Mouse (Mus musculus) kidney, adult 9 months (tissue): ENCODE data around the gene Afap1.

Experiments used
- DNase-seq: peaks from one replicate; pipeline ENCODE4 v3.0.0; 2022

The Afap1 gene

DNA sequence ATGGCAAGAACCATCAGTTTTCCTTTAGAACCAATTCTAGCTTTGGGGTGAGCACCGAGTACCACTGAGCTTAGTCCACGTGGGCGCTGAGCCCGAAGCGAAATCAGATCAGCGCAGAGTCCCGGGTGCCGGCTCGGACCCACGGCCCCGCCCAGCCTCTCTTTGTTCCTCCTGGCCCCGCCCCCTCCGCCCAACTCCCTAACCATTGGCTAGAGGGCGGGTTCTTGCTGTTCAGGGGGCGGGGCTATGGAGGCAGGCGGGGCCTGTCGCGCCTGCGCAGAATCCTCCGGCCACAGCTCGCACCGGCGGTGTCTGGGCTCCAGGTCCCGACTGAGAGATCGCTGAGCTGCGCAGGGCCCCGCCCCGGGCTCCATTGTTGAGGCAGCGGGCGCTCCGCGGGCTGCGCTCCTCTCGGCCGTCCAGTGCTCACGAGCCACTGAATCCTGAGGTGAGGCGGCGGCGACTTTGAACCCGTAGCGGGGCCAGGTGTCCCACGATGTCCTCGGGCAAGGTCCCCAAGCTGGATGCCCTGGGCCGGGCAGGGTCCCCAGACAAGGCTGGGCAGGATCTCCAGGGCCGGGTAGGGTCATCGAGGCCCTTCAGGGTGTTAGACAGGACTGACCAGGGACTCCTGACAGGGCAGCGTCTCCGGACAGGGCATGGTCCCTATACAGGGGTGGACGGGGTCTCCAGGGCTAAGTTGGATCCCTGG lies at the start of gene Afap1:
TSS of gene Afap1 (plus strand) at position 227 of the 712 bp plus-strand sequence.
- peak; percentile 100 for DNase-seq

DNA sequence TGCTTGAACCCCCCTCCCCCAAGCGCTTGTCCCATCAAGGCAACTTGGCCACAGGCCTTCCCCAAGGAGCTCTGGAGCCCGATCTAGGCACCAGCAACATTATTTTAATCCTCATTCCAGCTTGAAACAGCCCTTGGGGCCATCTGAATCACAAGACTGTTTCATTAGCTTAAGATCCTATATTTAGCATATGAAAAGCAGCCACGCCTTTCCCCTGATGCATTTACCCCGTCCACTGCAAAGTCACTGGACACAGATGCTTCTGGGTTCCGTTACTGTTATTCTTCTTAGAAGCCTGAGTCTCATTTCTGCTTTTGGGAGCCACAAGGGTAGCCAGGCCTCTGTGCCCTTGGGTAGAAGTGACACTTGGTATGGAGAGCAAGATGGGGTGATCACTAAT lies 41.6 kb upstream of the Afap1 start:
- DNase-seq, result no peak

DNA sequence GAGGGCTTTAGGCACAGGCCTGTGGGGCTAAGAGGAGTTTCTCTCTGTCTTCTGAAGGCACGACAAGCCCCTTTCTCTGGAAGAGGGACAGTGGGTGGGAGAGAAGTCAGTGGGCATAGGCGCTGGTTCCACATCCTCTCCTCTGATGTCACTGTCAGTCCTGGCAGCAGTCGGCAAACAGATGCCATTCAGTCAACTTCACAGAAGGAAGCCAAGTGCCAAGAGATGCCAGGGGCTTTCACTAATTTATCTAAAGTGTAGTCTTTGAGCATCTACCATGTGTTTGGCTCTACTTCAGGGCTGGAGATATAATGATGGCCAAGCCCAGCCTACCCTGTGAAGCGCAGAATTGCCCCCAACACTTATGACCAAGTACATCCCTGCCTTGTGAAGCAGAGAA lies 39.7 kb upstream of the Afap1 start:
- DNase-seq, result no peak

DNA sequence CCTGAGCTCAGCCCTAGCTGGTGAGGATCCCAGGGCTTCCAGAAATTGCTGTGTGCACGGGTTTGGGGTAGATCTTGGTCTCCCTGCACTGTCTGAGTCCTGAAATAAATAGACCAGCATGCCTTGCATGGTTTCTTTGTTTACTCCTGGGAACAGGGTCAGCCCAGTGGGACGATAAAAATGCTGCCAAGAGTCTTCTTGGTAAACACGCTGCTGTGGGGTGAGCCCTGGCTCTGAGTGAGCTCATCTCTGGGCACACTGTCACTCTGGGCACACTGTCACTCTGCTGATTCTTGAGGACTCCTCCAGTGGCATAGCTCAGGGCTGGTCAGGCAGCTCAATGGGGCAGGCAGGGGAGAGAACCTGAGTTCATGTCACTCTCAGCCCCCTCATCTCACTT lies 36.9 kb upstream of the Afap1 start:
- no peak for DNase-seq

DNA sequence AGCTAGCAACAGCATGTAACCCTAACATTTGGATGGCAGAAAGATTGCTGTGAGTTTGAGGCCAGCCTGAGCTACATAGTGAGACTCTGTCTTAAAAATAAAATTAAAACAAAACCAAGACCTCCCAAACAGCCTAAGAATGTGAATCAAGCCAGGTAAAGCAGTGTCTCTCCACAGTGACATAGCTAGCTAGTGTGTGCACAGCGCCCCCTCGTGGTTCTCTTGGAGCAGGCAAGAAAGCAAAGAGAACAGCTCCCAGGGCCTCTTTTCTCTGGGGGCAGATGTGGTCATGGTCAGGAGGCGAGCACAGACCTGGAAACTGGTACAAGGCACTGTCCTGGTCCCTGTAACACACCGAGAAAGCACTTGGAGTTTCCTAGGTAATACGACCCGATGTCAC lies 35.0 kb upstream of the Afap1 start:
- DNase-seq, result peak; percentile 46

DNA sequence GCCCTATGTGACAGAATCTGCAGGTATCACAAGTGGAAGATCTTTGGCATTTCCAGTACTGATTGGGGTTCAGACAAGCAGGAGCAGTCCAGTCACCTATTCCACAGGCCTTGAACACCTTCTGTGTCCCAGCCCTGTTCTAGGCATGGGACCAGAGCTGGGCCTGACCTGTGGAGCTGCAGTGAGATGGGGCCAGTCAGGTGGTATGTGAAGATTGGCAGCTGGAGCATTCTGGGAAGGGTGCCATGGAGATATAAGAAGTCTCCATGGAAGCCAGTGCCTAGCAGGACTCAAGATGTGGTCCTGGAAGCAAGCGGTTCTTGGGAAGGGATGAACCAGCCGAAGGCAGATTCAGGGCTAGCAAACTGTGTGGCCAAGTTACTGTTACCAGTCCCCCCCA lies 31.7 kb upstream of the Afap1 start:
- no peak for DNase-seq

DNA sequence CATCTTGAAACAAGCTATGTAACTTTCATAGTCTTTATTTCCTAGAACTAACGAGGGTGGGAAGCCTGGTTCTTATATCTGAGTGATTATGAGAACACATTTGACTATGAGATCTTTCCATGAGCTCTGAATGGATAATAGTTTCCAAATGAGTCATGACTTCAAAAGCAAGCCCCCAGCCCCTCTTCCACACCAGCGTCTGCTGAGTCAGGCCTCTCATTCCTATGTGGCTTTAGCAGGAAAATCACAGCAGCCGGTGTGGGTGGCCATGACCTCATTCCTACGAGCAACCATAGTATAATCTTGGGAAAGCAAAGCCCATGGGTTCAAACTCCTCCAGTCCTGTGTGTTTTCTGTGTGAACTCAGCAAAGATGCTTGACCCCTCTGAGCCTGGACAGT lies 23.1 kb upstream of the Afap1 start:
- no peak for DNase-seq

DNA sequence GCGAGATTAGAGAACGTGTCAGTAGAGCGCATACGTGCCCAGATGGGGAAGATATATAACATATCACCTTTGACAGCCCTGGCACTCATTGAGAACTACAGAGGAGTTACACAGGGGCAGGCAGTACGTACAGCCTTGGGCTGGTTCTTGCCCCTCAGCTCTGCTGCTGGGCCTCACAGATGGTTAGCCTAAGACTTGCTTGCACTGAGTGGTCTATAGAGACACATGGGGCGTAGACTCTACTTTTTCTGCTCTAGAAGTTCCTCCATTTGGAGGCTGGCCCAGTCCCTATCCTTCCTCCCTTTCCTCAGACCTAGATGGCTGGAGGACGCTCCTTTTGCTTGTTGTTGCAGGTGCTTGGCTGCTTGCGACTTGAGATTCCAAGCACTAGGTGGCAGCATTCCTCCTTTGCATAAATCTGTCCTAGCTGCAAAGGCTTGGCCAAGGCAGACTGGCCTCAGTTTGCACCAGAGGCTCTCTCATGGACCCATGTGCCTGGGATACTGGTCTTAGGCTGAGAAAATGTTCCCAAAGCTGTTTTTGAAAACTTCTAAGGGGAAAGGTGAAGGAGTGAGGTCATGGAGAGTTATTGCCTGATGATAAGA lies 22.6 kb upstream of the Afap1 start:
- DNase-seq, result peak; percentile 84

DNA sequence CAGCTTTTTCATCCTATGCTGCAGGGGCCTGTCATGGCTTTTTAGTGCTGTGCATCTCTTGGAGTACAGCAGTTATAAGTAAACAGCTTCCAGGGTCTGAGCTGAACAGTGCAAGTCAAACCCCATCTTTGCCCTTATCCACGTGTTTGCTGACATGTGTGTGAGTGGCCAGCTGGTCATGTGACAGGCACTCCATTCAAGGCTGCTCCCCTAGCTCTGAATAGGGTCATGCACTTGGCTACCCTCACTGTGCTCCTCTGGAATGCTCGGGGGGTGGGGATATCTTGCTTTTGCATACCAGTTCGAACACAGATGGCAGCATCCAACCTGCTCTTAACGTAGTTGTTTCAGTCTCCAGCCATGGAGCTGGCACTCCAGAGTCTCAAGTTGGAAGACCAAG lies 19.7 kb upstream of the Afap1 start:
- no peak for DNase-seq

DNA sequence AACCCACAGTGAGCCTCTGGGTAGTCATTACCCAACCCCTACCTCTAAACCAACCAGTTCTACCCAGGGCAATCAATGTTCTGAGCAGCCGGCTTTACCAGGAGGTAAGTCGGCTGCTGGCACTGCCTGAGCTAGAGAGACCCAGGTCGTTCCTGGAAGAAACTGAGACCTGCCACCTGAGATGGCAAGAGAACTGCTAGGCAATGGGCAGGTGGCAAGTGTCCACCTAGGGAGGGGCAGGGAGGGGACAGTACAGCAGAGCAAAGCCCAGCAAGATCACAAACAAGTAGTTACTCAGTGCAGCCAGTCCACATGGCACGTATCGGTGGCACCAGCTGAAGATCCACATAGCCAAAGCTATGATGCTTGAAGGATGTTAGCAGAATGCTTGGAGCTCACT lies 16.9 kb upstream of the Afap1 start:
- DNase-seq, result no peak

DNA sequence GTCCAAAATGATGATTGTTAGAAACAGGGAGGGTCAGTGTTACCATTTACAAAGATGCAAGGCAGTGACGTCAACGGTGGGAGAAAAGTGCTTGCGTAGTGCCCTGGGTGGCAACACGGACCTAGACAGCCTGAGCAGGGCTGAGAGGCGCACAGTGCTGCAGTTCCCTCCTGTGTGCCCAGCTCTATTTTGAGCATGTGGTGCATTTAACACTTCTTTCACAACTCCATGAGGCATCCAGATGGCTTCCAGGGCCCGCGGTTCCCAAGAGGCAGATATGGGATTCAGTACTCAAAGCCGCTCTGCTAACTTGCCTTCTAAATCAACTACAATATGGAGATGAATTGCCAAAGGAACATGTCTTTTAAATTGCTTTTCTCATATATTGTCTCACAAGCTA lies 13.9 kb upstream of the Afap1 start:
- no peak for DNase-seq

DNA sequence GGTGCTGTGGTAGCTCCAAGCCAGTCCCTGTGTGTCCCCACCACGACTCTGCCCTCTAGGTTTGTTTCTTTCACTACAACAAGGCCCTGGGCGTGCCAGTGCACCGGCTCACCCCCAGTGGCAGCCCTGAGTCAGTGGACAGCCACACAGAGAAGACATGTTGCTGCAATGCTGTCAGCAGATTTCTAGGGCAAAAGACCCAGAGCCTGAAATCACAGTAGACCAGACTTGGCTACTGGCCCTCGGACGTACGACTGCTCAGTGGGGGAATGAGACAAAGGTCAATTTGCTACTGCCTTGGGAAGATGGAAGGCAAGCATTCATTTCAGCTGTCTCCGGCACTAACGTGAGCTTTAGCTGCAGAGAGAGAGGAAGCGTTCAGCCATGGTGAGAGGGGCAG lies 10.7 kb upstream of the Afap1 start:
- DNase-seq, result peak; percentile 85

DNA sequence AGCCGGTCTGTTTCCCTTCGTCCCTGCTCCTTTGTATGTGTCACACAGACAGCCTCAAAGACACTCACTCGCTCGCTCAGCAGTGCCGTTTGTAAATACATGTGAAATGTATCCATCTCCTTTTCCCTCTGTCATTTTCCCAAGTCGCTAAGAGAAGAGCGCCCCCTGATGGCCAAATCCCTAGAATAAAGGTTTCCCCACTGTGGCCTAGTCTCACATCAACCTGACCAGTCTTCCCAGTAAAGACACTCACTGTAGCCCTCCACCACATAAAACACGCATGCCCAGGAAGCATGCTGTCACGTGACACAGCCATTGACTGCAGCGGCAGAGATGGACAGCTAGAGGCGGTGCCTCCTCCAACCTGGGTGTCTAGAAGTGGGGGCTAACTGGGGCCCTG lies 8.9 kb upstream of the Afap1 start:
- no peak for DNase-seq

DNA sequence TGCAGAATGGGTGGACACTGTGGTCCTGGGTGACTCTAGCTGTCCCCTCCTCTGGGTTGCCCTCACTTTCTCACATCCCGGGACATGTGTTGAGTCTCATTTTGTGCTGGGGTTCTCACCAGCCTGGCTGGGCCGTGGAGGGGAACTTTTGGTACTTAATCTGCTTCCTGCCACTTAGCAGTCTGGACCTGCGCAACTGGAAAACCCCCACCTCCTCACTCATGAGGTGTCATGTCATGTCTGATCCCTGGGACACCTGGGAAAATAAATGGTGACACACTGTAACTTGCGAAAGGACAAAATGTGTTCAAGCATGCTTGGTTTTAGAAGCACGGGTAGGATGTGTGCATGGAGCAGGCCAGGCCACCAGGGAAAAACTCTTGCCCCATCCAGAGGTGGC lies 8.4 kb upstream of the Afap1 start:
- no peak for DNase-seq

DNA sequence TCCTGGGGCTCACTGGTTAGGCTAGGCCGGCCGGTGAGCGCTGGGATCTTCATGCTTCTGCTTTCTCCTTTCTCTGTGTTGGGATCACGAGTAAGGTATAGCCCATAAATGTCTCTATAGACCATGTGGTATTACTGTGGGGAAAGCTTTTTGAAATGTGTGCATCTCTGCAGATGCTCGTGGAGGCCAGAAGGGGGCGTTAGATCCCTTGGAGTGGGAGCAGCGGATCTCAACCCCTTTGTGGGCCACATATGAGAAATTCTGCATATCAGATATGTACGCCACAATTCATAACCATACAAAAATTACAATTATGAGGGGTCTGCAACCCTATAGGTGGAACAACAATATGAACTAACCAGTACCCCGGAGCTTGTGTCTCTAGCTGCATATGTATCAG lies 4.2 kb upstream of the Afap1 start:
- DNase-seq, result no peak

DNA sequence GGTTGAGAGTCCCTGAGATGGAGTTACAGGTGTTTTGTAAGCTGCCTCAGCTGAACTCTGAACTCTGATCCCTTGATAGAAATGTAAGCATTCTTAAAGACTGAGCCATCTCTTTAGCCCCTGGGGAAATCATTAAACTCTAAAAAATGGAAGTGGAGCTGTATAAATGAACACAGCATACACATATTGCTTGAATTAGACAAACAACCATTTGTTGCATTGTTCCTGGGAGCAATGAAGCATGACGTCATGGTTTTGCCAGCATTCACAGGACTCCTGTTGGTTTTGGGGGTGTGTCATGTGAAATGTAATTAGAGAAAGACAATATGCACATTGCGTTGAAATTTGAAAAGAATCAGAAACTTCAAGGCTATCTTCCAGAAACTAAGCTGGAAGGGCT lies 3.5 kb upstream of the Afap1 start:
- DNase-seq, result no peak

DNA sequence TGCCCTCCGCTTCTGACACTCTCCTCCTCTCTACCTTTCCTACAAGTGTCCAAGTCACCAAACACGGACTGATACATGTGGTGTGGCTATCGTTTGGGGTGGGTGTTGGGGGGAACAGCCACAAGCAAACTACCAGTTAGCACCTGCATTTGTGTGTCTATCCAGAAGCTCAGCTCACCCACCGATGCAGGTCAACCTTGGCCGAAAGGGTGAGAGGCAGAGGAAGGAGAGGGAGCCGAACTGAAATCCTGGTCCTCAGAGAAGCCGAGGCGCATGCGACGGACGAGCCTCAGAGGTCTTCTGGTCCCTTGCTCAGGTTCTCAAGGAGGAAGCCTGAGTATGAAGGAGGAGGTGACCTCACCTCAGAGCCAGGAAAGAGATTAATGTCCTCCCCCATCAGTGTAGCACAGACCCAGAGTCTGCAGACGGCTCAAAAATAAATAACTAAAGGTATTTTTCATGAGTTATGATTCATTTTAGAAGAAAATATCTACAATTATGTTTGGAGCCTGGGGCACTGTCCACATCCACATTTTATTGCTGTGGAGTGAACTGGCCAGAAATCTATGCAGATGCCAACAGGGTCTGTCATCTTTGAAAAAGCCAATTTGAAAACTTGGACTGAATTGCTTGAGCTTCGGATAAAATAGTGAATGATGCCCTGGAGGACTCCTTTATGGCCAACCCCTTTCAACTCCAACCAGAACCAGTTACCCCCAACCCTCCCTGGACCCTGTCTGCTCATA lies 2.0 kb upstream of the Afap1 start:
- DNase-seq, result no peak

DNA sequence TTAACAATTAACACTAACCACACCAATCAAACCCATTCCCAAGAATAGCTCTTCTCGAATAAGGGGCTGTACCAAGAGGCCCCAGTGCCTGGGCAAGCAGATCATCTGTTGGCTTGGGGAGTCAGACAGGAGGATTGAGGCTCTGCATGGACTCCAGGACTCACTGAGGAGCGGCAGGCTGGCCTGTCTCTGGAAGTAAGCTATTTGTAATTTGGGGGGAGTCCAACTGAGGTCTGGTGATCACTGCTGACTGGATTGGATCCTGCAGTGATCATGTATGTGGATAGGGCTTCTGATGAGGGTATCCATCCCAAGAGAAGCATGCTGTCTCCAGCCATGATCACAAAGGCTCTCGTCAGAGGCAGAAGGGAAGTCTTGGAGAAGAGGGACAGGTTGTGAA lies 756 bp upstream of the Afap1 start:
- DNase-seq, result no peak

DNA sequence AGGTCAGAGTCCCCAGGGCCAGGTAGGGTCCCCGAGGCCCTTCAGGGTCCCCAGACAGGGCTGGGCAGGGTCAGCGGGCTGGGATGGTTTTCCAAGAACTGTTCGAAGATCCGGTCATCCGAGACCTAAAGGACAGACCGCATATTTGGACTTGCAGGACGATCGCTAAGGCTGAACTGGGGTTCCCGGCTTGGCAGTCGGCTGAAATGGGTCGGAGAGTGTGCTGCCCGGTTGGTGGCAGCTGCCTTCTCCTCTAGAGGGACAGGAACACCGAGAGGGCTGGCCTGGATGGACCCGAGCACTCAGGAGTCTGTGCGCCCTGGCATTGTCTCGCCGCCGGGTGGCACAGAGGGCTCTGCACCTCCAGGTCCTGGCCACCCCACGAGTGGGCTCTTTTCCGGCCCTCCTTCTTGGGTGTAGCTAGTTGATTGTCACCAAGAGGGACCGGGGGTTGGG lies 714 bp downstream of the Afap1 start:
- peak; percentile 69 for DNase-seq

DNA sequence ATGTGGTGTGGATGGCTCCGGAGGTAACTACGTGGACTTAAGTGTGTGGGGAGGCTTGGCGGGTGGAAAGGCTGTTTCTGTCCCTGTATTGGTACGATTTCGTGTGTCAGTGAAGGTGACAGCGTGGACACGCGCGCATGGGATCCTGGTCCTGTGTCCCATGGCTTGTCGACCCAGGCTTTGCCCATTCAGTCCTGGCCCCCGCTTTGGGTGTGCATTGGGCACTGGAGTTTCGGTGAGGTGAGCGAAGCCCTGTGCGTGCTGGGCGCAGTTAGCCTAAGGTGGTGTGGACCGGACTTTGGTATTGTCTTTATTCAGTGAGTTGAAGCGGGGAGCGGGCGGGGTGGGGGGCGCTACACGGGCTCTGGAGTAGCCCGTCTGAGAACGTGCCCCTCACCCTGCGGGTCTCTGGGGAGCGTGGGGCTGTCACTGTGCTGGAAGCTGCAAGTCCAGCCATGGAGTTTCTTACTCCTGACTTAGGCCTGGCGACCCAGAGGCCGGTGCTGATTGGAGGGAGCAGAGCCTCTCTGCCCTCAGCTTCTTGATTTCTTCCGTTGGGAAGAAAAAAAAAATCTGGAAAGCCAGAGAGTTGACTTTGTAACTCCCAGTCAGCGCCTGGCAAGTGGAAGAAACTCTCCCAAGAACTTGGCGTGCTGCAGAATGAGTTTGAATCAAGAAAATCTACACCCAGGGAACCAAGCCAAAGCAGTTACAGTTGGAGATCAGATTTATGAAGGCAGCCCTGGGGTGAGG lies 1.4 kb downstream of the Afap1 start:
- peak; percentile 66 for DNase-seq

DNA sequence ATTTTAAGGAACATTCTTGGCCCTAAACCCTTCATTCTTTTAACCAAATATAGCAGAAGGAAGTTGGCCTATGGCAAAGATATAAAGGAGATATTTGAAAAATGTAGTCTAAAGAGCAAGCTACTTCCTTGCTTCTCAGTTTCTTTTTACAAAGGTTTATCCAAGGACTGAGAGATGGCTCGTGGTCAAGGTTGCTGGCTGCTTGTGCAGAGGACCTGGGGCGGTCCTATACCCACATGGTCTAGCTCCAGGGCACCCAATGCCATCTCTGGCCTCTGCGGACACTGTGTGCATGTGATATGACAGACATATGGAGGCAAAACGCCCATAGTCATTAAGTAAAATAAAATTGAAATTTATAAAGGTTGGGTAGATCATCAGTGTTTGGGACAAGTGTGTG lies 2.8 kb downstream of the Afap1 start:
- DNase-seq, result no peak

DNA sequence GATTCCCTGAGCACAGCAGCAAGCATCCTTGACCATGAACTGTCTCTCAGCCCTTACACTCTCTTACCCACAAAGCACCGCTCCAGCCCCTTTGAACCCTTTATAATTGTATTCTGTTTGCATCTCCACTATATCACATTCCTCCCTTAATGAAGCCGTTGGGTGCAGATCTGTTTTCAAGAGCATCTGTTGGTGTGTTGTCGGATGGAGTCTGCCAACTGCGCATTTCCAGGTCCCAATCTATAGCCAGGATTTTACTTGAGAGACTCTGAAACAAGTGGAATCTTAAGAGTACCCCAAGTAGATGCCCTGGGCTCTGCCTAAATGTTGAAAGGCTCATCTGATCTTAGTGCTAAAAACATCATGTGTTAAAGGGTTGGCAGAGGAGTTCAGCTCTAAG lies 3.4 kb downstream of the Afap1 start:
- DNase-seq, result no peak

DNA sequence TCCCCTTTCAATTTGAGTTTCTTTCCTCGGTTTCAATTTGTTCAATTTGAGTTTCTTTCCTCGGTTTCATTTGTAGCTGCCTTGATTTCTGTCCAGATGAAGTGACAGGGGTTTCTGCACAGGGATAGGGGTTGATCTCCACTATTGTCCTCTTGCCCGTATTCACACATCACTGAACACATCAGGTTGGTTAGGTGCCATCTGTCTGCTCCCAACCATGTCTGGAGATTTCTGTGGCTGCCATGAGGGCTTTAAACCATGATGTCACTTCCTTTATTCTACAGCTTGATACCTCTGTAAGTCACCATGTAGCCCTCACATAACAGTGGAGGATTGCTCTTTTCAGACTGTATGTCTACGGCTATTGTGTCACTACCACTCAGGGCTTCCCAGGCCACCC lies 4.0 kb downstream of the Afap1 start:
- no peak for DNase-seq

DNA sequence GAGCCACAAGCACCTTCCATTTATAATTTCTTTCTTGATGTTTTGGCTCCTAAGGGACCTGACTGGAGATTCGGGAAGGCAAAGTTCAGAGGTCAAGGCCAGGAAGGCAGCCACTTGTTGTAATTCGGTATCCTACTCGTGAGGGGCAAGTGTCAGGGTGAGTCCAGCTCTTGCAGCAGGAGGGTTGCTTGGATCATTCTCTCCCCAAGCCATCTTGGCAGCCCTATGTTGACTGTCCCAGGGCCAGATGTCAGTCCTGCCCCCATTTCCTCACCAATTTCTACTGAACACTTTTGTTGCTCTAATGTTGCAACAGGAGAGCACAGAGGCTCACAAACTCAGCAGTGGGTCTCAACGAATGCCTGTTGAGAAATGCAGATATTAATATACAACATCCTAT lies 5.0 kb downstream of the Afap1 start:
- DNase-seq, result no peak
